Mouse (Mus musculus) cortical plate, adult 2 months (tissue): Measurements from ENCODE around the gene Aak1. TPM values are rescaled to one million over a fixed set of nuclear protein-coding genes. Genes with fewer than 3 reads are reported as not detected.

Source experiments
- H3K27ac ChIP-seq: fragments of 200-500 bp; 2 replicates; pipeline ENCODE4 v1.5.1; 2012; ENCODE audit warnings: low read length, control low read depth, inconsistent platforms; ENCODE audit not compliant: insufficient read depth
- H3K4me1 ChIP-seq: fragments of 200-500 bp; 2 replicates; pipeline ENCODE4 v1.6.1; 2011; ENCODE audit warnings: low read length; ENCODE audit not compliant: control insufficient read depth, insufficient read depth
- H3K4me3 ChIP-seq: fragments of 200-500 bp; 2 replicates; pipeline ENCODE4 v1.5.1; 2011; ENCODE audit warnings: mild to moderate bottlenecking, low read length, control low read depth; ENCODE audit not compliant: insufficient read depth
- CTCF ChIP-seq: fragments of 200-500 bp; IDR thresholded peaks from 2 replicates; pipeline ENCODE4 v1.5.1; 2011; ENCODE audit warnings: mild to moderate bottlenecking, control low read depth, low read length; ENCODE audit not compliant: insufficient read depth; ENCODE audit errors: extremely low read depth
- POLR2A ChIP-seq: fragments of 200-500 bp; IDR thresholded peaks from 2 replicates; pipeline ENCODE4 v1.6.1; 2011; ENCODE audit warnings: mild to moderate bottlenecking, low read length, control low read depth; ENCODE audit not compliant: insufficient read depth; ENCODE audit errors: extremely low read depth
- polyA plus RNA-seq: library from polyadenylated mRNA; depleted of rRNA; stranded (reverse); fragments of >200 nt; gene quantifications from 2 replicates; pipeline ENCODE4 v1.2.3, GENCODE M21; 2012; rRNA removed

The Aak1 gene
- polyA plus RNA-seq, result 152 and 173 TPM in 2 replicates

DNA sequence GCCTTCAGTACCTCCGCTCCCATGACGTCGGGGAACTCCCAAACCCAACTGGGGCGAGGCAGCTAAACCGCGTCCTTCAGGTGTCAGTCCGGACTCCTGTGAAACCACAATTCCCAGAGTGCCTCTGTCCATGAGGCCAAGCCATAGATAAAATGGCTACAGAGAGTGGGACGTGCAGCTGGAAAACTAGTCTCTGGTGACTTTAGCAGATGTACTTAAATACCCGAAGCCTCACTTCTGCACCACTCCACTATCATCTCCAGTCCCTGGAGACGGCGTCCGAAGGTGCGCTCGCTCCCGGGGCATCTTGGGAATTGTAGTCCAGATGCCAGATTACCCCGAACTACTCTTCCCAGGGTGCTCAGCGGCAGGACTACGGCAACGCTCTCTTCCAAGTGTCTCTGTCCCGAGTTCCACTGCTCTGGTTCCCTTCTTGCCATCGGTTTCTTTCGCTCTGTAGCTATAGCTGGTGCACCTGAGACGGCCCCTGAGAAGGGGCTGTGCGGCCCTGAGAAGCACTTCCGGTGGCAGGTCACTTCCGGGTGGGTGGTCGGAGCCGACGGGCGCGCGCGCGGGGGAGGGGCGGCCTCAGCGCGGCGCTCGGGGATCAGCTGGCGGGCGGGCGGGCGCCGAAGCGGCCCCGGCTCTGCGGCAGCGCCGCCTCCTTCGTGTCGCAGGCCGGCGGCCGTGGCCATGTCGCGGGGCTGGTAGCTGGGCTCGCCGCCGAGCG lies at the start of gene Aak1:
Gene Aak1, plus strand, starts transcription at position 603 of the 730 bp plus-strand sequence.
- H3K4me3 ChIP-seq, result peak within 1 kb of the TSS; percentile 65
- peak; percentile 39; the same call in 1 of the 2 replicates for TF ChIP-seq POLR2A
- TF ChIP-seq CTCF, result no peak
- H3K27ac ChIP-seq, result peak within 1 kb of the TSS; percentile 82
- H3K4me1 ChIP-seq, result peaks cover 6% of the 10 kb centered on the region; the same call in 1 of the 2 replicates

DNA sequence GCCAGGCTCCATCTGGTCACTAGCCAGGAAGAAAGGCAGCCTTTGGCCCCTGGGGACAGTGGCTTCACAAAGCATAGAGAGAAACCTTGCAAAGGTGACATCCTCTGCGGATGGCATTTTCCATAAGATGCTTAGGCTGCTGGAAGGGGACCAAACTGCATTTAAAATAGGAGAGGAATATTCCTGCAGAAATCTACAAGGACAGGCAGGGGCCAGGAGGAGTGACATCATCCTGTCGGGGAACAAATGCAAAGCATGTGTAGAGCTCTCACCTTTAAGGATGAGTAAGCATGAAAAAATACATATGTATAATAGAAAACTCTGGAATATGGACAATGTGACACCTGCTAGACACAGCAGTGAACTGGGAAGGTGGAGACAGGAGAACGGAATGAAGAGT lies 48.9 kb upstream of the Aak1 start:
- no peak for TF ChIP-seq POLR2A
- no peak for TF ChIP-seq CTCF
- H3K27ac ChIP-seq, result no peak overlapping the region
- no peak overlapping the region for H3K4me3 ChIP-seq
- no peaks in the 10 kb centered on the region for H3K4me1 ChIP-seq

DNA sequence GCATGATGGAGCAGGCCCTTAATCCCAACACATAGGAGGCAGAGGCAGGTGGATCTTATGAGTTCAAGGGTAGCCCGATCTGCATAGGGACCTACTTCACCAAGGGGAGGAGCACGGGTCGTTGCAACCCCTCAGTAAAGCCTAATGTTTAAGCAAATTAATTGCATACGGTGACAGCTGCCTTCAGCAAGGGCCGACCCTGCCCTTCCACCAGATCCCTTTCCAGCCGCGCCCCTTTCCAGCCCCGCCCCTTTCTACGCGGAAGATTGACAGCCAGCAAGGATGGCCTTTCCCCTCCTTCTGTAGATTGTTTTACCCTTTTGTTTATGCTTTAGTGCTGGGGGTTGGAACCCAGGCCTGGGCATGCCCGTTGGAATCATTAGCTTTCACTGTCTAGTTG lies 47.9 kb upstream of the Aak1 start:
- H3K4me1 ChIP-seq, result no peaks in the 10 kb centered on the region
- no peak for TF ChIP-seq POLR2A
- no peak for TF ChIP-seq CTCF
- no peak overlapping the region for H3K4me3 ChIP-seq
- no peak overlapping the region for H3K27ac ChIP-seq

DNA sequence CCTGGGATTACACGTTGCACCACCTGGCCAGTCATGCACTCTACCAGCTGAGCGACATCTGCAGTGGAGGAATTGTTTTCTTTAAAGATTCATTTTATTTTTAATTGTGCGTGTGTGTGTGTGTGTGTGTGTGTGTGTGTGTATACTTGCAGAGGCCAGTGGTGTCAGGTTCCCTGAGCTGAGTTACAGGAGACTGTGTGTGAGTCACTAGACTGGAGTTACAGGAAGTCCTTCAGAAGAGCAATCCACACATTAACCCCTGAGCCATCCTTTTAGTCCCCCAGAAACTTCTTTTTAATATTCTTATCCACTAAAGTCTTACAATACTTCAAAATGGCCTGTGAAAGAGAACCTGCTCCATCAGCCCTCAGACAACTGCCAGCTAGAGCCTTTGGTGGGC lies 44.7 kb upstream of the Aak1 start:
- TF ChIP-seq POLR2A (no peak), CTCF (no peak)
- Histone ChIP-seq H3K4me3 (no peak overlapping the region), H3K27ac (no peak overlapping the region), H3K4me1 (no peaks in the 10 kb centered on the region)

DNA sequence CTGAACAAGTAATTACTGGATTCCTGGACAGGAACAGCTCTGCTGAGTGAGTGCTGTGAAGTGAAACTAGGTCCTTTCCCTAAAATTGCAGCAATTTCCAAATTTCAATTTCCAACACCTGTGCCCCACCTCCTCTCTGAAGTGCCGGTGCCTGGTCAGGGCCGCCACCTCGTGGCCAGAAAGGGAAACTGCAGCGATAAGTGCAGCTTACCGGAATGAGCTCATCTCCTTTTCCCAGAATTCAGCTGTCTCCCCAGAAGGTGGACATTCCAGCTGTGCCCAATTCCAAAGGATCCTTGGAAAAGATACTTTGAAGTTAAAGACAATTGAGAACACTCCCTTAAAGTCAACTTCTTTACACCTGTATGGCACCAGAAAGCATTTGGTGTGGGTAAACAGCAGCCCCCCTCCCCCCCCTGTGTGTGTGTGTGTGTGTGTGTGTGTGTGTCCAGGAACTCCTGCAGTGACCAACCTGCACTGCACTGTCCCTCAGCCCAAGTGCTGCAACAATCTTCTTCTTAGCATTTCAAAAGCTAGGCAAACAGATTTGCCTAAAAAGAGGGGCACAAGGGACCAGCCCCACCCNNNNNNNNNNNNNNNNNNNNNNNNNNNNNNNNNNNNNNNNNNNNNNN lies 42.7 kb upstream of the Aak1 start:
- no peaks in the 10 kb centered on the region for H3K4me1 ChIP-seq
- H3K27ac ChIP-seq, result no peak overlapping the region
- TF ChIP-seq POLR2A, result no peak
- peak; percentile 99 for TF ChIP-seq CTCF
- no peak overlapping the region for H3K4me3 ChIP-seq

DNA sequence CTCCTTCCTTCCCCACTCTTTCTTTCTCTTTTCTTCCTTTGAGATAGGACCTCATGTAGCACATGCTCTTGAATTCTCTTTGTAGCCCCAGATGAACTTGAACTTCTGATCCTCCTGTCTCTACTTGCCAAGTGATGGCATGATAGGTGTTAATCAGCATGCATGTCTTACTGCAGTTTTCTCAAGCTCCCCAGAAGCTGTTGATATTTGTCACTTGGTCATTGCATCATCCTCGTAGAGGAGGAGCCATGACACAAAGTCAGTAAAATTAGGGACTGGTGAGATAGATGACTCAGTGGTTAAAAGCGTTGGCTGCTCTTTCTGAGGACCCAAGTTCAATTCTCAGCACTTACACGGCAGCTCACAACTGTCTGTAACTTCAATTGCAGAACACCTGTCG lies 36.4 kb upstream of the Aak1 start:
- Histone ChIP-seq H3K4me1 (peaks cover 6% of the 10 kb centered on the region), H3K27ac (no peak overlapping the region), H3K4me3 (no peak overlapping the region)
- TF ChIP-seq CTCF, result no peak
- no peak for TF ChIP-seq POLR2A

DNA sequence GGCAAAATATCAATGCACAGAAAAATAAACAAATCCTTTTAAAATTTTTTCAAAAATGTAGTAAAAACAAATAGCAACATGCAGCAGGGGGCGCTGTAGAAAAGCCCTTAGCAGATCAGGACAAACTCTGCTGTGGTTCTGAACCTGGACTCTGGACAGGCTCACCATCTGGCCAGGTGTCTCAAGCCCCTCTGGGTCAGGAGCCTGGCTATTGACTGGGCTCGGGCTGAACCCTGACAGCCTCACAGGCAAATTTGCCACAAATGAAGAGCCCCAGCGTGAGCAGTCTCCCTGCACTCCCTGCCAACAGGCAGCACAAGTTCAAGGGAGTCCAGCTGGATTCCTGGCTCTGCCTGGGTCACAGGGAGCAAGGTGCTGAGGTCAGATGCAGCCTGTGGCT lies 36.0 kb upstream of the Aak1 start:
- peaks cover 6% of the 10 kb centered on the region for H3K4me1 ChIP-seq
- TF ChIP-seq CTCF, result peak; percentile 48
- no peak for TF ChIP-seq POLR2A
- no peak overlapping the region for H3K4me3 ChIP-seq
- H3K27ac ChIP-seq, result no peak overlapping the region

DNA sequence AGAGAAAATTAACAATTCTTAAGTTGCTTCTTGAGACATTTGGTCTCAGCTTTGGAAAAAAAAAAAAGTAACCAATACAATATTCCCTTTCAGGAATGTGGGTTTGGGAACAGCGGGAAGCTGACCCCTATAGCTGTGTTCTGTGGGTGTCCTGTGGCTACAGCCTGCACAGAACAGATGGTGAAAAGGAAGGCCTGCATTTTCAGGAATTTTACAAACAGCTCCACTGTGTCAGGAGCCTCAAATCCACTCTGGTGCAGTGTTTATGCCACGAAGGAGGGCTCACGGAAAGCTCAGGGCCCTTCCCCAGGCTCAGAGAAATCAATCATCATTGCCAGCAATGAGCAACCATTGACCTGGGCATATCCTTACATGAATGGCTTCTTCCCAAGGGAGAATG lies 34.4 kb upstream of the Aak1 start:
- no peak for TF ChIP-seq CTCF
- no peak for TF ChIP-seq POLR2A
- no peak overlapping the region for H3K4me3 ChIP-seq
- peak overlapping the region; percentile 4; the same call in 1 of the 2 replicates for H3K27ac ChIP-seq

DNA sequence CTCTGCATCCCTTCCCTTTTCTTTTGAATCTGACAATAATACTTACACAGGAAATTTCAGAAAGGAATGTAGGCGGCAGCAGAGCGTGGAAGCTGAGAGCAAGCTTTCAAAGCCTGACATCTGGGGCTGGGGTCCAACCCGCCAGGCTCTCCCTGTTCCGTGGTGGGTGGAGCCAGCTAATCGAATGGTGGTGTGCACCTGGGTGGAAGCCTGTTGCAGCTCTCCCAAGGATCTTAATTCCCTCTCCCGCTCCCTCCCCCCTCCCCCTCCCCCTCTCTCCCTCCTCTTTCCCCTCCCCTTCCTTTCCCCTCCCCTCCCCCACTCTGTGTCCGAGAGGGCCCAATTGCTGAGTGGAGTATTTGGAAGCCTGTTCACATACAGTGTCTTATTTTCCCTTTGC lies 33.9 kb upstream of the Aak1 start:
- H3K27ac ChIP-seq, result peak overlapping the region; percentile 4; the same call in 1 of the 2 replicates
- H3K4me1 ChIP-seq, result peaks cover 6% of the 10 kb centered on the region

More for the DNA sequence above, 34.4 kb upstream of the Aak1 start:
- peaks cover 6% of the 10 kb centered on the region for H3K4me1 ChIP-seq

DNA sequence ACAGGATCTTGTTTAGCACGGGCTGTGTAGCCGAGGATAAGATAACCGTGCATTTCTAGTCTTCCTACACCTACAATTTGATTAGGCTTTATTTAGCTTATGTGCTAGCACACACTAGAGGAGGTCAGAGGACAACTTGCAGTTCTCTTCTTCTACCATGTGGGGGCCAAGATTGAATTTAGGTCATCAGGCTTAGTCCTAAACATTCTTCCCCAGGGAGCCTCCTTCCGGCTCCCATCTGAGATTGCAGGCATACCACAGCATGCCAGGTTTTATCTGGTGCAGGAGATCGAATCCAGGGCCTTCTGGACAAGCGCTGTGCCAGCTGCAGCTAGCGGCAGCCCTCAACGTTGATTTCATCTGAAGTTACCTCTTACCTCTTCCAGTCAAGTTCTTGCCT lies 32.7 kb upstream of the Aak1 start:
- H3K27ac ChIP-seq, result no peak overlapping the region
- H3K4me3 ChIP-seq, result no peak overlapping the region
- TF ChIP-seq POLR2A (no peak), CTCF (peak; percentile 24; the same call in 1 of the 2 replicates)
- peaks cover 6% of the 10 kb centered on the region for H3K4me1 ChIP-seq

More for the DNA sequence above, 33.9 kb upstream of the Aak1 start:
- TF ChIP-seq CTCF (no peak), POLR2A (no peak)
- no peak overlapping the region for H3K4me3 ChIP-seq
